Mouse (Mus musculus) adrenal gland, adult (tissue): ENCODE results near the gene Xkr8.
"Not testable (repeated sequence)": the region's sequence is repeated elsewhere in the genome, so short reads cannot be mapped to it uniquely, and the experiment has no call there.

Experiments used
- DNase-seq, 2 experiments: peaks; one replicate each; pipeline ENCODE4 v3.0.0; 2022 to 2023; ENCODE audit warnings: low spot score in 1 of 2; ENCODE audit not compliant: inconsistent age in 2 of 2

The Xkr8 gene

GRCm38 (mm10) chr4:132732148-132732684 lies at the start of gene Xkr8:
Xkr8 (minus strand) TSS chr4:132732546.
- DNase-seq: peak; percentile 94 to 97

GRCm38 (mm10) chr4:132780288-132780687 lies 47.9 kb upstream of the Xkr8 start:
- no peak for DNase-seq

- DNase-seq: no peak
Measured at GRCm38 (mm10) chr4:132778562-132779201, 46.3 kb upstream of the Xkr8 start.

GRCm38 (mm10) chr4:132776764-132777163 lies 44.4 kb upstream of the Xkr8 start:
- DNase-seq: peak; percentile 60 to 86

- no peak for DNase-seq
Measured at GRCm38 (mm10) chr4:132774905-132775304, 42.6 kb upstream of the Xkr8 start.

GRCm38 (mm10) chr4:132771776-132772175 lies 39.4 kb upstream of the Xkr8 start:
- no peak for DNase-seq

GRCm38 (mm10) chr4:132767914-132768876 lies 35.8 kb upstream of the Xkr8 start, which contains the start of gene Rpa2:
Rpa2 (plus strand) TSS chr4:132768332.
- peak; percentile 98 to 100 for DNase-seq

- DNase-seq: not testable (repeated sequence)
Measured at GRCm38 (mm10) chr4:132763125-132763524, 30.8 kb upstream of the Xkr8 start.

GRCm38 (mm10) chr4:132762602-132763001 lies 30.3 kb upstream of the Xkr8 start:
- no peak for DNase-seq

GRCm38 (mm10) chr4:132760296-132760695 lies 27.9 kb upstream of the Xkr8 start:
- DNase-seq: no peak

GRCm38 (mm10) chr4:132757633-132758351 lies 25.4 kb upstream of the Xkr8 start:
- DNase-seq: no peak

GRCm38 (mm10) chr4:132756974-132757373 lies 24.6 kb upstream of the Xkr8 start, which contains the start of gene Smpdl3b:
Smpdl3b (minus strand) TSS chr4:132757252.
- DNase-seq: peak; percentile 75 to 91

GRCm38 (mm10) chr4:132752992-132753391 lies 20.6 kb upstream of the Xkr8 start:
- peak in 1 of 2 experiments; percentile 52 for DNase-seq

- no peak for DNase-seq
Measured at GRCm38 (mm10) chr4:132749258-132749982, 17.1 kb upstream of the Xkr8 start.

GRCm38 (mm10) chr4:132748778-132749177 lies 16.4 kb upstream of the Xkr8 start:
- DNase-seq: no peak

GRCm38 (mm10) chr4:132747664-132748259 lies 15.4 kb upstream of the Xkr8 start:
- DNase-seq: peak; percentile 38 to 67

- no peak for DNase-seq
Measured at GRCm38 (mm10) chr4:132746911-132747517, 14.7 kb upstream of the Xkr8 start.

GRCm38 (mm10) chr4:132743992-132744911 lies 11.9 kb upstream of the Xkr8 start:
- peak in 1 of 2 experiments; percentile 62 for DNase-seq
